Mouse (Mus musculus) ES-Bruce4 (cell line): ENCODE data around the gene Tcp10c.
"Not testable (repeated sequence)": the region's sequence is repeated elsewhere in the genome, so short reads cannot be mapped to it uniquely, and the experiment has no call there.

Experiments
- CTCF ChIP-seq: IDR thresholded peaks from one replicate; pipeline ENCODE4 v1.8.1; 2011; ENCODE audit warnings: low read depth, low read length
- POLR2A ChIP-seq: IDR thresholded peaks from one replicate; pipeline ENCODE4 v1.8.1; 2011; ENCODE audit warnings: low read length; ENCODE audit not compliant: insufficient read depth

DNA sequence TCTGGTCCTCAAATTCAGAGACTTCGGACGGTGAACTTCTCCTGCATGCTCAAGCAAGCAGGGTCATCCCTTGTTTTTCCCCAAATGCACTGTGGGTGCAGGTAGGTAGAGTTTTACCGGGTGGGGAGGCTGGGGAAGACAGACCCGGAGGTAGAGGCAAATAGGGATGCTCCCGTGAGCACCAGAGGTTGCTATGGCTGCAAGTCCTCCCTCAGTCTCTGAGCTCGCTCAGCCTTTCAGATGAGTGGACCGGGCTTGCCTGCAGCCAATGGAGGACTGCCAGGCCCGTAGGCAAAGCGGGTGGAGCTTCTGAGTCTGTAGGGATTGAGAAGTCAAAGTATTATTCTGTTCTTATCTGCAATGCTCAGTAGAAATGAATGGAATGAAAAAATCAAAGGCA is 9.8 kb downstream of the Tcp10c start:
- TF ChIP-seq POLR2A, CTCF: not testable (repeated sequence)
